ENCODE assay signal across 21 mouse cellular contexts in genomic region chr11:102356636-102357350, GRCm38 (mm10). TPM values are rescaled to one million over a fixed set of nuclear protein-coding genes. Genes with fewer than 3 reads are reported as not detected.
DNase-seq lines count a peak whose midpoint lies in the region; ATAC-seq and TF ChIP-seq lines count a peak whose summit lies in the region.
"Had no signal": no experiment of that assay in that cellular context is flagged by ENCODE, and none has a peak within 500 bp of the region (broad histone marks: within the 10 kb centered on the region; RNA-seq: fewer than 3 reads in every experiment).

No protein-coding gene starts in this region.

- no peak for TF ChIP-seq EP300 in liver, embryonic 14.5 days (IDR thresholded peaks at IDR 0.05; ENCODE audit: low read depth)

- no peaks in the 10 kb centered on the region for H3K9me3 ChIP-seq in liver, embryonic 14.5 days (ENCODE audit: control insufficient read depth, low read length)
- H3K9me3 ChIP-seq: embryonic facial prominence, embryonic 15.5 days; forebrain, embryonic 13.5 days; hindbrain, embryonic 15.5 days; limb, embryonic 15.5 days had no signal

- no peak overlapping the region for H3K27ac ChIP-seq in gastrocnemius, adult 2 months
- H3K27ac ChIP-seq in left cerebral cortex, adult 2 months: no peak overlapping the region
- peak overlapping the region; percentile 90 for H3K27ac ChIP-seq in liver, embryonic 14.5 days
- H3K27ac ChIP-seq: embryonic facial prominence, embryonic 15.5 days; forebrain, embryonic 13.5 days; hindbrain, embryonic 15.5 days; limb, embryonic 15.5 days had no signal

- H3K4me3 ChIP-seq in gastrocnemius, adult 2 months: no peak overlapping the region
- H3K4me3 ChIP-seq in left cerebral cortex, adult 2 months: no peak overlapping the region
- H3K4me3 ChIP-seq in liver, embryonic 14.5 days (ENCODE audit: insufficient read depth in 1 of 2, low read depth in 2 of 2, low read length in 2 of 2): peak overlapping the region; percentile 5 to 94; a peak in 3 of 4 replicates
- H3K4me3 ChIP-seq: embryonic facial prominence, embryonic 15.5 days; forebrain, embryonic 13.5 days; hindbrain, embryonic 15.5 days; limb, embryonic 15.5 days had no signal

- DNase-seq in gastrocnemius, adult 2 months: peak; percentile 9
- no peak for DNase-seq in gastrocnemius, adult 8-10 months (ENCODE audit: low spot score in 2 of 2)
- peak; percentile 11 to 28 for DNase-seq in left cerebral cortex, adult 2 months (ENCODE audit: extremely low spot score in 1 of 2, low spot score in 2 of 2)
- DNase-seq in left cerebral cortex, postnatal 4 days: no peak
- peak; percentile 35 for DNase-seq in ES-CJ7 (ENCODE audit: low read depth, low spot score)
- no peak for DNase-seq in liver, embryonic 14.5 days (ENCODE audit: low read depth in 3 of 3, low spot score in 3 of 3)
- no peak for DNase-seq in cerebellum, postnatal 36 days
- DNase-seq in cerebellum, postnatal 10 days: no peak
- DNase-seq: cerebellum, adult 9-11 months; embryo, embryonic 11 days; kidney, postnatal 10 days; lung, postnatal 14 days; thymus, adult 18-20 months had no signal

- no peaks in the 10 kb centered on the region for H3K27me3 ChIP-seq in liver, embryonic 14.5 days (ENCODE audit: control insufficient read depth, insufficient read depth, low read length)
- H3K27me3 ChIP-seq: hindbrain, embryonic 15.5 days had no signal

- intact Hi-C loops in gastrocnemius, adult 2 months (cut with DNase I): no loop called here
- intact Hi-C loops in left cerebral cortex, adult 2 months (cut with DNase I): no loop called here
- intact Hi-C loops in left cerebral cortex, postnatal 4 days (cut with DNase I): no loop called here

- H3K4me1 ChIP-seq in liver, embryonic 14.5 days (replicated peaks; ENCODE audit: control insufficient read depth in 2 of 2, insufficient read depth in 2 of 2, low read length in 1 of 2): peaks cover 8 to 40% of the 10 kb centered on the region in 2 experiments
- H3K4me1 ChIP-seq: embryonic facial prominence, embryonic 15.5 days; forebrain, embryonic 13.5 days; hindbrain, embryonic 15.5 days had no signal

- WGBS in liver, embryonic 14.5 days (ENCODE audit: insufficient replicate concordance): 61% methylated on average over 31 of the region's 31 CpGs

- H3K9ac ChIP-seq in liver, embryonic 14.5 days (replicated peaks): peak overlapping the region; percentile 10; the same call in 1 of the 2 replicates
- H3K9ac ChIP-seq: embryonic facial prominence, embryonic 15.5 days; forebrain, embryonic 13.5 days; hindbrain, embryonic 15.5 days; limb, embryonic 15.5 days had no signal

- TF ChIP-seq CTCF in gastrocnemius, adult 2 months (IDR thresholded peaks at IDR 0.05): no peak
- no peak for TF ChIP-seq CTCF in left cerebral cortex, adult 2 months (IDR thresholded peaks at IDR 0.05)
- no peak for TF ChIP-seq CTCF in liver, embryonic 14.5 days (IDR thresholded peaks at IDR 0.05; ENCODE audit: low read depth)

- no peak for ATAC-seq in liver, embryonic 14.5 days (ENCODE audit: insufficient read depth)
- ATAC-seq: forebrain, embryonic 13.5 days; intestine, embryonic 16.5 days had no signal

- peaks cover 100% of the 10 kb centered on the region for H3K36me3 ChIP-seq in liver, embryonic 14.5 days (replicated peaks; ENCODE audit: control insufficient read depth, insufficient read depth, low read depth)
- H3K36me3 ChIP-seq: embryonic facial prominence, embryonic 15.5 days; hindbrain, embryonic 15.5 days; limb, embryonic 15.5 days had no signal

- H3K4me2 ChIP-seq in liver, embryonic 14.5 days (ENCODE audit: low read depth): peak overlapping the region; percentile 98
- H3K4me2 ChIP-seq: embryonic facial prominence, embryonic 15.5 days; forebrain, embryonic 13.5 days; hindbrain, embryonic 15.5 days; limb, embryonic 15.5 days had no signal

RNA-seq across cellular contexts. Expression of gene Slc4a1, which starts 9.2 kb away (rescaled TPM):
- under 1 TPM in 1 of 2 experiments, not detected in 1; 0.06 TPM for total RNA-seq in gastrocnemius, adult 2 months (2021)
- 1 to 10 TPM in 1 of 4 experiments, not detected in 3; 1.0 TPM for total RNA-seq in gastrocnemius, adult 8-10 months (2022)
- total RNA-seq in left cerebral cortex, adult 2 months (2021): under 1 TPM; 0.16 to 0.43 TPM
- total RNA-seq in left cerebral cortex, postnatal 4 days (2021): 1 to 10 TPM in 1 of 2 experiments, under 1 TPM in 1; 0.87 to 1.9 TPM
- 570 and 632 TPM in 2 replicates for polyA plus RNA-seq in liver, embryonic 14.5 days (2012; rRNA removed)
- 606 and 703 TPM in 2 replicates for polyA plus RNA-seq in liver, embryonic 14.5 days (2014; fragmentation: Nextera tagmentation; extraction: Ambion mirVana)
- polyA plus RNA-seq: small intestine, adult 2 months had no signal

RNA-seq across cellular contexts. Expression of gene Rundc3a, which starts 36.4 kb away (rescaled TPM):
- total RNA-seq in gastrocnemius, adult 2 months (2021): not detected
- under 1 TPM in 1 of 4 experiments, not detected in 3; 0.21 TPM for total RNA-seq in gastrocnemius, adult 8-10 months (2022)
- total RNA-seq in left cerebral cortex, adult 2 months (2021): 100 to 1,000 TPM; 505 to 522 TPM
- 100 to 1,000 TPM; 261 to 262 TPM for total RNA-seq in left cerebral cortex, postnatal 4 days (2021)
- 1.4 and 1.9 TPM in 2 replicates for polyA plus RNA-seq in liver, embryonic 14.5 days (2012; rRNA removed)
- 1.0 and 1.2 TPM in 2 replicates for polyA plus RNA-seq in liver, embryonic 14.5 days (2014; fragmentation: Nextera tagmentation; extraction: Ambion mirVana)
- total RNA-seq: gastrocnemius, adult 18-20 months; heart, postnatal 25 days had no signal

RNA-seq across cellular contexts. Expression of gene Ubtf, which starts 37.3 kb away (rescaled TPM):
- 10 to 100 TPM; 37.8 to 40.4 TPM for total RNA-seq in gastrocnemius, adult 2 months (2021)
- total RNA-seq in gastrocnemius, adult 8-10 months (2022): 10 to 100 TPM; 31.5 to 41.6 (median 38.2) TPM
- 100 to 1,000 TPM; 131 to 141 TPM for total RNA-seq in left cerebral cortex, adult 2 months (2021)
- 100 to 1,000 TPM; 113 to 115 TPM for total RNA-seq in left cerebral cortex, postnatal 4 days (2021)
- 19.9 and 34.7 TPM in 2 replicates for polyA plus RNA-seq in liver, embryonic 14.5 days (2012; rRNA removed)
- polyA plus RNA-seq in liver, embryonic 14.5 days (2014; fragmentation: Nextera tagmentation; extraction: Ambion mirVana): 42.5 and 48.8 TPM in 2 replicates

RNA-seq across cellular contexts. Expression of gene Slc25a39, which starts 51.0 kb away (rescaled TPM):
- 10 to 100 TPM; 51.4 to 76.4 TPM for total RNA-seq in gastrocnemius, adult 2 months (2021)
- total RNA-seq in gastrocnemius, adult 8-10 months (2022): 10 to 100 TPM; 61.2 to 72.2 (median 66.7) TPM
- 10 to 100 TPM; 65.7 to 68.6 TPM for total RNA-seq in left cerebral cortex, adult 2 months (2021)
- 10 to 100 TPM; 57.2 to 58.8 TPM for total RNA-seq in left cerebral cortex, postnatal 4 days (2021)
- polyA plus RNA-seq in liver, embryonic 14.5 days (2012; rRNA removed): 167 and 187 TPM in 2 replicates
- polyA plus RNA-seq in liver, embryonic 14.5 days (2014; fragmentation: Nextera tagmentation; extraction: Ambion mirVana): 339 and 363 TPM in 2 replicates

Comparison
In these comparisons a context has a peak if more than half of its experiments do, and no peak if none do; other contexts are left out.
1. DNase-seq: peak in gastrocnemius, adult 2 months (single experiment), left cerebral cortex, adult 2 months (2 of 2) and ES-CJ7 (single experiment); none in gastrocnemius, adult 8-10 months (0 of 2), left cerebral cortex, postnatal 4 days (single experiment), liver, embryonic 14.5 days (0 of 3), cerebellum, postnatal 36 days (0 of 2) and cerebellum, postnatal 10 days (0 of 2).
2. H3K4me3 ChIP-seq: peak in liver, embryonic 14.5 days (2 of 2); none in gastrocnemius, adult 2 months (single experiment) and left cerebral cortex, adult 2 months (single experiment).
3. RNA of gene Rundc3a, which starts 36.4 kb away (total RNA-seq): 505 to 522 TPM in left cerebral cortex, adult 2 months and 261 to 262 TPM in left cerebral cortex, postnatal 4 days; not detected in gastrocnemius, adult 2 months and 0.21 TPM in gastrocnemius, adult 8-10 months; every median in the first group is over 100 times any median in the second.